Mouse (Mus musculus): ENCODE data around the gene Cfap45. TPM values are rescaled to one million over a fixed set of nuclear protein-coding genes. Genes with fewer than 3 reads are reported as not detected.

Cfap45 gene
- polyA plus RNA-seq, 1 experiment from 2014 or later = 1.6 TPM

DNA sequence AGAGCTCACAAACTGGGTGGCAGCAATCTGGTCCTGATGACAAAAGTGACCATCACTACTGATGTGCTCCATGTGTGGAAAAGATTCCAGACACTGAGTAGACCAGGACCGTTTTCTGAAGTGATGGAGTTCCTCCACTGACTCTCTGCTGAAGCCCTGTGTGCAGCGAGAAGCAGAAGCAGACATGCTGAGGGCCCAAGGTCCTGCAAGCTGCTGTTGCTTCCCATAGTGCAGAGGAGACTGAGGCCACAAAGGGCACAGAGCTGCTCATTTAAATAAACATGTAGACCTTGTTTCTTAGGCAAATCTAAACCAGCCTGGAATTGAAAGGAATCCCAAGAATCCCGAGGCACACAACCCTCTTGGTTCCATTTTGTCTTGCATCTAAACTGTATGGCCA is 72.7 kb downstream of the Cfap45 start:
- WGBS = 74% methylated on average over 3 of the region's 3 CpGs
- H3K27ac ChIP-seq = no peak overlapping the region

DNA sequence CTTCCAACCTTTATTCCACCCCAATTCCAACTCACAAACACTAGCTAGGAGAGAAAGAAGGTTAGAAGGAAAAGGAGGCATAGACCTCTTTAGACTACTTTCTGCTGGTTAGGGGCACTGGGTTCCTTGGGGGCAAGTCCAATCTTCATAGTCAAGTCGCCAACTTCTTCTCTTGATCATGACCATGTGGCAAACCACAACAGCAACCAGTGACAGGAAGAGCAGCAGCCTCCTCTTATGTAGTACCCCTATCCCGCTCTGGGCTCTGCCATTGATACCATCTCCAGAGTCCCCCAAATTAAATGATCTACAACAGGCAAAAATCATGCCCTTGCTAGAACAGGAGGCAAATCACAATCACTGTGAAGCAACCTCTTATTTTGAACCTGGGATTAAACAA is 73.4 kb downstream of the Cfap45 start:
- WGBS = 82% methylated on average over 2 of the region's 2 CpGs
- H3K36me3 ChIP-seq (replicated peaks) = no peaks in the 10 kb centered on the region
- no peaks in the 10 kb centered on the region for H3K9me3 ChIP-seq

More for the DNA sequence above, 72.7 kb downstream of the Cfap45 start:
- Histone ChIP-seq H3K4me3 (no peak overlapping the region), H3K27me3 (ENCODE audit: poor library complexity, severe bottlenecking) (peaks cover 14% of the 10 kb centered on the region; the same call in 1 of the 2 replicates), H3K36me3 (replicated peaks) (no peaks in the 10 kb centered on the region), H3K9me3 (no peaks in the 10 kb centered on the region), H3K4me1 (no peaks in the 10 kb centered on the region)
- DNase-seq (ENCODE audit: extremely low spot score, low spot score) = no peak

DNA sequence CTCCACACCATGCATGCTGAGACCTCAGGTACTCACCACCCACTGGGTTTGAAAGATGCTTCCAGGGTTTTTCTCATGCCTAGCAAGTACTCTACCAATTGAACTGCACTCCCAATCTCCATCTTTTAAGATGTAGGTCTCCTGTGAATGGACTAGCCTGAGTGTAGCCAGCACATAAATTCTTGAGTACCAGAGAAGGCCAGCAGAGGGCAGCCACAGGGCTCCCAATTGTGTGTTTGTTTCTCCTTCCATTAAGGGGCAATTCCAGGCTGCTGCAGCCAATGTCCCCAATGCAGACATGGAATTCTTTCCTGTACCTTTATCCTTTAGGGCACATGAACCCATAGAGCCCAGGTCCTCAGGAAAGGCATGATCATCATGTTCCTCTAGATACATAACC is 73.9 kb downstream of the Cfap45 start:
- Histone ChIP-seq H3K9me3 (no peaks in the 10 kb centered on the region), H3K4me1 (no peaks in the 10 kb centered on the region), H3K36me3 (replicated peaks) (no peaks in the 10 kb centered on the region), H3K4me3 (no peak overlapping the region), H3K27ac (no peak overlapping the region), H3K27me3 (ENCODE audit: poor library complexity, severe bottlenecking) (peaks cover 6% of the 10 kb centered on the region; the same call in 1 of the 2 replicates)
- peak; percentile 63 for DNase-seq (ENCODE audit: extremely low spot score, low spot score)

More for the DNA sequence above, 73.4 kb downstream of the Cfap45 start:
- Histone ChIP-seq H3K27me3 (ENCODE audit: poor library complexity, severe bottlenecking) (peaks cover 10% of the 10 kb centered on the region; the same call in 1 of the 2 replicates), H3K4me1 (no peaks in the 10 kb centered on the region), H3K27ac (no peak overlapping the region), H3K4me3 (no peak overlapping the region)
- no peak for DNase-seq (ENCODE audit: extremely low spot score, low spot score)

Other genes starting within 250 kb of the Cfap45 start
- gene Atp1a2, start 222.7 kb upstream of the Cfap45 start, polyA plus RNA-seq (2016; fragmentation: Nextera tagmentation; extraction: Ambion mirVana) = 0.86 and 2.0 TPM in 2 replicates
- gene Kcnj9, start 191.5 kb upstream of the Cfap45 start, polyA plus RNA-seq (2016; fragmentation: Nextera tagmentation; extraction: Ambion mirVana) = 0.17 and 0.43 TPM in 2 replicates
- 0.46 and 0.47 TPM in 2 replicates for gene Kcnj10, start 179.6 kb upstream of the Cfap45 start, polyA plus RNA-seq (2016; fragmentation: Nextera tagmentation; extraction: Ambion mirVana)
- 10.6 and 10.8 TPM in 2 replicates for gene Pigm, start 144.3 kb upstream of the Cfap45 start, polyA plus RNA-seq (2016; fragmentation: Nextera tagmentation; extraction: Ambion mirVana)
- not detected in 2 replicates for gene Slamf9, start 45.4 kb upstream of the Cfap45 start, polyA plus RNA-seq (2016; fragmentation: Nextera tagmentation; extraction: Ambion mirVana)
- 81.7 and 82.5 TPM in 2 replicates for gene Igsf9, start 39.0 kb upstream of the Cfap45 start, polyA plus RNA-seq (2016; fragmentation: Nextera tagmentation; extraction: Ambion mirVana)
- gene Tagln2, start 20.8 kb upstream of the Cfap45 start, polyA plus RNA-seq (2016; fragmentation: Nextera tagmentation; extraction: Ambion mirVana) = 69.7 and 71.1 TPM in 2 replicates
- gene Vsig8, start 35.1 kb downstream of the Cfap45 start, polyA plus RNA-seq (2016; fragmentation: Nextera tagmentation; extraction: Ambion mirVana) = 0.09 TPM in 1 of 2 replicates, not detected in the other
- not detected in 2 replicates for gene Slamf8, start 69.8 kb downstream of the Cfap45 start, polyA plus RNA-seq (2016; fragmentation: Nextera tagmentation; extraction: Ambion mirVana)
- gene Fcrl6, start 81.8 kb downstream of the Cfap45 start, polyA plus RNA-seq (2016; fragmentation: Nextera tagmentation; extraction: Ambion mirVana) = 0.32 TPM in 1 of 2 replicates, not detected in the other
- 8.3 and 8.8 TPM in 2 replicates for gene Dusp23, start 112.2 kb downstream of the Cfap45 start, polyA plus RNA-seq (2016; fragmentation: Nextera tagmentation; extraction: Ambion mirVana)
- not detected in 2 replicates for gene Crp, start 177.3 kb downstream of the Cfap45 start, polyA plus RNA-seq (2016; fragmentation: Nextera tagmentation; extraction: Ambion mirVana)

All from forebrain, embryonic 10.5 days (tissue).